Mouse (Mus musculus): ENCODE results near the gene Gm13694. TPM values are rescaled to one million over a fixed set of nuclear protein-coding genes. Genes with fewer than 3 reads are reported as not detected.

The Gm13694 gene
- total RNA-seq, 2 experiments from 2014 or later: 1.6 to 1.7 TPM

DNA sequence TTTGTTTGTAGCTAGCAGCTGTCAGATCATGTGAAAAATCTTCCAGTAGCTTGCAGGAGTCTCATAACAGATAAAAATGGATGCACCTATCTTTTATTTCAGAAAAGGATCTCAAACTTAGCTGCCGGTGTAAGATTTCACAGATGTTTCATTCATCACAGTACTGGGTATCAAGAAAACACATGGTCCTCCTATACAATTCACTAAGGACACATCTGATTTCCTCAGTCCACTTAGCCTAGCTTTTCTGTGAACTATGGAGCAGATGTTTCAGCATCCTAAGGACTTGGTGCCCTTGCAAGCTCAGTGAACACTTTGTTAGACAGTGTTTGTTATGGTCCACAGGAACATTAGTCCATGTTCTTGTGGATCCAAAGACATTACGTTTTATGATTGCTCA is 44.6 kb downstream of the Gm13694 start:
- no peak for DNase-seq (ENCODE audit: low spot score in 2 of 2)

DNA sequence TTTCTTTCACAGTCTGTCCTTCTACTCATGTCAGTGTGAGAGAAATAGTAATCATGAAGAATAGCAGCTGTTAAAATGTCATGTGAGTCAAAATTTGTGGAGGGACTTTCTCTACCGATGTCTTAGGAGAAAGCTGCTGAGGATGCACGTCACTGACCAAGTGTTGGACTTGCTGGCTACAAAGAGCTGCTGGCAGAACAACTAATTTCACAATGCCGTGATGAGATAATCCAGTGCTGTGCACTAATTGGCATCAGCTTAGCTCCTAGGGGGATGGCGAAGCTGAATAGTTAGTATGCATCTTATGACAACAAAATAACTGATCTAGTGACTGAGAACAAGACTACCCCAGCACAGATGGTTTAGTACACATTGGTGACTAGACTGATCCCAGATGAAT is 46.5 kb downstream of the Gm13694 start:
- peak; percentile 32 to 42 for DNase-seq (ENCODE audit: low spot score in 2 of 2)

Other genes with a start within 250 kb of the Gm13694 start
- gene Fam171b, start 166.3 kb upstream of the Gm13694 start, total RNA-seq (2021): 100 to 1,000 TPM; 203 to 205 TPM
- not detected for gene Zswim2, start 37.7 kb upstream of the Gm13694 start, total RNA-seq (2021)
- gene Gm13698, start 23.2 kb upstream of the Gm13694 start, total RNA-seq (2021): 1 to 10 TPM; 1.6 to 1.7 TPM
- 1 to 10 TPM; 1.6 to 1.7 TPM for gene Gm13693, start 17.4 kb upstream of the Gm13694 start, total RNA-seq (2021)
- gene Gm13695, start 11.6 kb upstream of the Gm13694 start, total RNA-seq (2021): 1 to 10 TPM in 1 of 2 experiments, not detected in 1; 1.6 TPM
- 1 to 10 TPM; 1.6 to 1.7 TPM for gene Gm13696, start 5.8 kb upstream of the Gm13694 start, total RNA-seq (2021)
- 1 to 10 TPM; 1.6 to 1.7 TPM for gene Gm13697, start 5.8 kb downstream of the Gm13694 start, total RNA-seq (2021)
- 1 to 10 TPM; 1.6 to 1.7 TPM for gene Gm13691, start 11.6 kb downstream of the Gm13694 start, total RNA-seq (2021)